Mouse (Mus musculus) liver, embryonic 14.5 days (tissue): Measurements from ENCODE around the gene B4galnt2. TPM values are rescaled to one million over a fixed set of nuclear protein-coding genes. Genes with fewer than 3 reads are reported as not detected.
"Not testable (repeated sequence)": the region's sequence is repeated elsewhere in the genome, so short reads cannot be mapped to it uniquely, and the experiment has no call there.

Experiments
- ATAC-seq: fragments of 200-750 bp; cut with Nextera tagmentation; 2 replicates; pipeline ENCODE4 v1.8.0; 2017; ENCODE audit warnings: moderate number of reproducible peaks, mild to moderate bottlenecking, moderate library complexity; ENCODE audit not compliant: insufficient read depth
- DNase-seq, 3 experiments: peaks; one replicate each; pipeline ENCODE4 v3.0.0-alpha.2; 2012 to 2013; ENCODE audit warnings: low read depth in 3 of 3, low spot score in 3 of 3
- H3K27ac ChIP-seq: fragments of 300-500 bp; sonication (generic); 2 replicates; pipeline ENCODE4 v1.5.1; 2014; ENCODE audit warnings: moderate library complexity, mild to moderate bottlenecking, control low read depth, inconsistent platforms
- H3K27me3 ChIP-seq: fragments of 300-500 bp; sonication (generic); 2 replicates; pipeline ENCODE4 v1.6.1; 2014; ENCODE audit warnings: mild to moderate bottlenecking, low read length, moderate library complexity; ENCODE audit not compliant: control insufficient read depth, insufficient read depth
- H3K36me3 ChIP-seq: fragments of 300-500 bp; sonication (generic); replicated peaks from 2 replicates; pipeline ENCODE4 v1.6.1; 2014; ENCODE audit warnings: low read depth; ENCODE audit not compliant: control insufficient read depth, insufficient read depth
- H3K4me1 ChIP-seq, 2 experiments: fragments of 200-500 bp in 1 of 2; fragments of 300-500 bp in 1 of 2; sonication (generic) in 1 of 2; replicated peaks; 2 replicates each; pipeline ENCODE4 v1.6.1; 2012 to 2014; ENCODE audit warnings: antibody characterized with exemption in 1 of 2, inconsistent platforms in 1 of 2, low read length in 1 of 2; ENCODE audit not compliant: control insufficient read depth in 2 of 2, insufficient read depth in 2 of 2
- H3K4me2 ChIP-seq: fragments of 300-500 bp; sonication (generic); 2 replicates; pipeline ENCODE4 v1.6.1; 2014; ENCODE audit warnings: low read depth, mild to moderate bottlenecking, control low read depth, moderate library complexity
- H3K4me3 ChIP-seq, 2 experiments: fragments of 200-500 bp in 1 of 2; fragments of 300-500 bp in 1 of 2; sonication (generic) in 1 of 2; 2 replicates each; pipeline ENCODE4 v1.5.1; 2012 to 2014; ENCODE audit warnings: low read depth in 2 of 2, low read length in 2 of 2, mild to moderate bottlenecking in 2 of 2, control low read depth in 1 of 2, inconsistent platforms in 1 of 2, moderate library complexity in 1 of 2; ENCODE audit not compliant: insufficient read depth in 1 of 2
- H3K9ac ChIP-seq: fragments of 300-500 bp; sonication (generic); replicated peaks from 2 replicates; pipeline ENCODE4 v1.6.1; 2014; ENCODE audit warnings: mild to moderate bottlenecking, control low read depth, moderate library complexity
- H3K9me3 ChIP-seq: fragments of 300-500 bp; sonication (generic); 2 replicates; pipeline ENCODE4 v1.6.1; 2016; ENCODE audit warnings: low read length, mixed read lengths; ENCODE audit not compliant: control insufficient read depth
- CTCF ChIP-seq: IDR thresholded peaks from 2 replicates; pipeline ENCODE4 v1.5.1; 2016; ENCODE audit warnings: antibody characterized with exemption, low read depth, control low read depth
- EP300 ChIP-seq: IDR thresholded peaks from 2 replicates; pipeline ENCODE4 v1.6.1; 2016; ENCODE audit warnings: antibody characterized with exemption, low read depth
- WGBS: fragments of 180-500 bp; shearing (Covaris S2); extraction: QIAGEN DNeasy Blood & Tissue Kit; methylation state at CpG from one replicate; pipeline ENCODE4 v1.1.7; 2014; ENCODE audit not compliant: insufficient replicate concordance; 5-methylcytosine and 5-hydroxymethylcytosine counted together
- polyA plus RNA-seq, 2 experiments: library from polyadenylated mRNA; depleted of rRNA in 1 of 2; stranded (reverse) in 1 of 2; unstranded in 1 of 2; fragments of >200 nt; fragmentation: Nextera tagmentation in 1 of 2; extraction: Ambion mirVana in 1 of 2; gene quantifications; 2 replicates each; pipeline versions ENCODE4 v1.2.1 to v1.2.3; 2012 to 2014

The B4galnt2 gene
- polyA plus RNA-seq, 2 experiments, result 0.02 to 0.09 TPM

DNA sequence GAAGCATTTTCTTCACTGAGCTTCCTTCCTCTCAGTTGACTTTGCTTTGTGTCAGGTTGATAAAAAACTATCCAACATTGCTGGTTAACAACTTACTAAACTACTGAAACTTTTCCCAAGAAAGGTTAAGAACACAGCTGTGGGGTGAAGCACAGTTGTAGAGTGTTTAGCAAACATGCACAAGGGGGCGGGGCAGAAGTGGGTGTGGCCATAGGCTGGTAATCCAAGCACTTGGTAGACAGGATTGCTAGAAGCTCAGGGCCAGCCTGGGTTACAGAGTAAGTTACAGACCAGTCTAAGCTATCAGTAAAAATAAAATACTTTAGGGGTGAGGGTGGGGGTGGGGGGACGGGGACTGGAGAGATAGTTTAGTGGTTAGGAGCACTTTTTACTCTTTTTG, 10.4 kb downstream of the B4galnt2 start:
- WGBS, result 57% methylated on average over 2 of the region's 2 CpGs
- TF ChIP-seq CTCF (no peak), EP300 (no peak)
- ATAC-seq (no peak), DNase-seq (no peak)
- no peaks in the 10 kb centered on the region for H3K9me3 ChIP-seq
- H3K4me3 ChIP-seq, result no peak overlapping the region
- no peaks in the 10 kb centered on the region for H3K4me1 ChIP-seq
- H3K36me3 ChIP-seq, result no peaks in the 10 kb centered on the region
- no peak overlapping the region for H3K27ac ChIP-seq
- H3K27me3 ChIP-seq, result no peaks in the 10 kb centered on the region; the same call in 1 of the 2 replicates
- H3K4me2 ChIP-seq, result no peak overlapping the region
- H3K9ac ChIP-seq, result no peak overlapping the region

- Histone ChIP-seq H3K9me3 (no peaks in the 10 kb centered on the region), H3K27me3 (no peaks in the 10 kb centered on the region), H3K36me3 (no peaks in the 10 kb centered on the region), H3K27ac (no peak overlapping the region), H3K4me3 (peak overlapping the region; percentile 20 to 27; a peak in 3 of 4 replicates), H3K4me1 (no peaks in the 10 kb centered on the region), H3K9ac (no peak overlapping the region), H3K4me2 (peak overlapping the region; percentile 41)
- TF ChIP-seq CTCF (no peak), EP300 (no peak)
- 27% methylated on average over 14 of the region's 14 CpGs for WGBS
- DNase-seq (no peak), ATAC-seq (no peak)
Measured at GRCm38 (mm10) chr11:95896446-95897179, 18.1 kb downstream of the B4galnt2 start.

DNA sequence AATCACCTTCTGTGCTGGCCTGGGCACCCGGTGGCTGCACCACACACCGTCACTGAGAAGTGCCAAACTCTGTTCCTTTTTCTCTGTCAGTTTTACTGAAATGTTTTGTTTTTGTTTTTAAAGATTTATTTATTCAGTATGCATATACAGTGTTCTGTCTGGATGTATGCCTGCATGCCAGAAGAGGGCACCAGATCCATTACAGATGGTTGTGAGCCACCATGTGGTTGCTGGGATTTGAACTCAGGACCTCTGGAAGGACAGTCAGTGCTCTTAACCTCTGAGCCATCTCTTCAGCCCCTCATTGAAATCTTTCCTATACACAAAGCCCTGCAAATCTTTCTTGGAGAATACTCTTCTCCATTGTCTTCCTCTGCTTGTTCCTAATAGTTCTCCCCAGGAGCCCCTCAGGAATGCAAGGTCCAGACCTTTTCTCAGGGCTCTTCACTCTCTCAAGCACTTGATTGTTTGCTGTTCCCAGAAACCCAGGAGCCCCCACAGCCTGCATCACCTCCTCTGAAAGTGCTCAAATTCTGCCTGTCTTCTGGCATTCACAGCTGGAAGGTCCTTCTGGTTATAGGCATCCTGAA, 24.1 kb downstream of the B4galnt2 start:
- H3K27ac ChIP-seq, result no peak overlapping the region
- no peak for TF ChIP-seq EP300
- TF ChIP-seq CTCF, result peak; percentile 11; the same call in 1 of the 2 replicates
- H3K4me2 ChIP-seq, result no peak overlapping the region
- ATAC-seq, result no peak
- no peaks in the 10 kb centered on the region for H3K4me1 ChIP-seq
- no peak overlapping the region for H3K4me3 ChIP-seq
- H3K9me3 ChIP-seq, result no peaks in the 10 kb centered on the region
- no peak overlapping the region for H3K9ac ChIP-seq
- no peak for DNase-seq
- H3K36me3 ChIP-seq, result no peaks in the 10 kb centered on the region
- H3K27me3 ChIP-seq, result no peaks in the 10 kb centered on the region
- WGBS, result 53% methylated on average over 2 of the region's 2 CpGs

- not testable (repeated sequence) for H3K9ac ChIP-seq, DNase-seq, H3K36me3 ChIP-seq, H3K9me3 ChIP-seq, ATAC-seq, H3K4me3 ChIP-seq, H3K4me1 ChIP-seq, H3K27me3 ChIP-seq, H3K4me2 ChIP-seq, H3K27ac ChIP-seq
- WGBS, result 71% methylated on average over 2 of the region's 2 CpGs
Measured at GRCm38 (mm10) chr11:95879861-95880260, 34.8 kb downstream of the B4galnt2 start.

- Histone ChIP-seq H3K9ac (no peak overlapping the region), H3K9me3 (no peaks in the 10 kb centered on the region), H3K36me3 (no peaks in the 10 kb centered on the region), H3K4me2 (no peak overlapping the region), H3K27me3 (no peaks in the 10 kb centered on the region), H3K27ac (no peak overlapping the region), H3K4me1 (no peaks in the 10 kb centered on the region), H3K4me3 (no peak overlapping the region)
- 20% methylated on average over 7 of the region's 7 CpGs for WGBS
- TF ChIP-seq EP300 (no peak), CTCF (peak; percentile 93)
- DNase-seq (peak in 2 of 3 experiments; percentile 36 to 37), ATAC-seq (no peak)
Measured at GRCm38 (mm10) chr11:95876296-95876695, 38.4 kb downstream of the B4galnt2 start.
